Mouse (Mus musculus) thymus, adult 2 months (tissue): ENCODE measurements around the gene Nepn.

Experiments
- CTCF ChIP-seq: fragments of 200-500 bp; IDR thresholded peaks from 2 replicates; pipeline ENCODE4 v1.5.1; 2012; ENCODE audit warnings: mild to moderate bottlenecking, control low read depth, low read length, moderate library complexity, borderline replicate concordance; ENCODE audit not compliant: control insufficient read depth, poor library complexity, insufficient read depth; ENCODE audit errors: extremely low read depth
- POLR2A ChIP-seq: fragments of 200-500 bp; IDR thresholded peaks from 2 replicates; pipeline ENCODE4 v1.6.1; 2012; ENCODE audit warnings: mild to moderate bottlenecking, low read length, control low read depth, moderate library complexity; ENCODE audit not compliant: control insufficient read depth, poor library complexity, insufficient read depth; ENCODE audit errors: extremely low read depth

DNA sequence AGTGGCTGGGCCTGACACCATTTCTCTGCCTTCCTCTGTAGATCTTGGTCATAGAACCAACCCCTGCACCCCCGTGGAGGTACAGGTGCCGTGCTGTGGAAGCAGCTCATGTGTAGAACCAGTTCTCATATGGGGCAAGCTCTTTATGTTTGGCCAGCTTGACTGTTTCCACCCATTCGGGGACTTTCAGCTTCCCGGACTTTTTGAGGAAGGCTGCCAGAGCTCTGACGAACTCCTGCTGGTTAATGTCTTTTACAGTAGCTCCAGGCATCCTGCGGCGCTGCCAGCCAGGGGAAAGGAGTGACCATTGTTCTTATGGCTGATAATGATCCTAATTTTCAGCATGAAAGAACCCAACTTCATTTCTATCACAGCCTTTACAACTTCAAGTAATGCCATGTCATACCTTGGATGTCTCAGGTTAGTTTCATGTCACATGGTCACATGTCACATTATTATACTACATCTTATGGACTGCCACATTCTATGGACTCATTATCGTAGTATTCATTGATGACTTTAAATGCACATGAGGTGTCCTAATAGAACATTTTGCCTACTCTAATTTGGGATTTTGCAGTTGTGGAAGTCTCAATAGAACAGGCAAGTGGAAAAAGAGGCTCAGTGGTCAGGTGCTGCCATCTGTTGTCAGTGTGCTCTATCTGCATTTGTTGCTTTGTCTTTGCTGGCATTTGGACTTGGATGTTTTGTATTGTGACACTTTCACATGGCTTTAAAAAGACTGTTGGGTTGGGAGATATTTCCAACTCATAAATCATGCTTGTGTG is 3.8 kb upstream of the Nepn start:
- no peak for TF ChIP-seq CTCF
- TF ChIP-seq POLR2A: no peak
